Mouse (Mus musculus) urinary bladder, postnatal 14 days (tissue): ENCODE measurements at regions not wholly inside any gene's neighbourhood (a gene's known extent, or its start where the extent isn't known, plus 50 kb on each side); places are given as distances from the start of the nearest gene placed in this dataset.
A peak's percentile ranks its signal among the peaks of the same experiment; 100 is the strongest.

Source experiments
- DNase-seq: peaks from one replicate; pipeline ENCODE4 v3.0.0; 2021; ENCODE audit warnings: low spot score

DNA sequence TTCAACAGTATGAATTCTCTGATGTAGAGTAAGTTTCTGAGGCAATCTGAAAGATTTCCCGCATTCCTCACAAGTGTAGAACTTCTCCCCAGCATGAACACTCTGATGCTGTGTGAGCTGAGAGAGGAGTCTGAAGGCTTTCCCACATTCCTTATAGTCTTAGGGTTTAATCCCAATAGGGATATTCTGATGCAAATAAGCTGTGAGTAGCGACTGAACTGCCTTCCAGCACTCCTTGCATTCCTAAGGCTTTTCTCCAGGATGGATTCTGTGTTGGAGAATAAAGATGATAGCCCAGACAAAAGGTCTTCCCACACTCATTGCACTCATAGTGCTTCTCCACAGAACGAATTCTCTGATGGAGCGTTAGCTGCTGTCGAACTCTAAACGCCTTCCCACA, 152.6 kb upstream of the Api5 start:
- DNase-seq = no peak

DNA sequence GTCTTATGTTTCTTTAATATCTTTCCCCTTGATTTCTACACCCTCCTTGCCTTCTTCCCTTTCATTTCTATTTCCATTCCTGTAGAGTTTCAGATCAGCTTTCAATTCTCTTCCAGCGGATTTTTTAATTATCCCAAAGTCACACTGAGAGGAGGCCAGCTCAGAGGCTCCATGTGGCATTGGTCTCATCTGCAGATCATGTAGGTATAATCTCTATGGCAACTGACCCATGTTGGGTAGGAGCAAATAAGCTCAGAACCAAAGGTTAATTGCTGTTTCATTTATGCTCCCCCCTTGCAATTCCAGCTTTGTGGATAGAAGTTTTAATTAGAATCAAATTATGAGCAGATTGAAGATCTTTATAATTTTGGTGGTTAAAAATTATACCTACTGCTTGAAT, 149.3 kb upstream of the Api5 start:
- no peak for DNase-seq

DNA sequence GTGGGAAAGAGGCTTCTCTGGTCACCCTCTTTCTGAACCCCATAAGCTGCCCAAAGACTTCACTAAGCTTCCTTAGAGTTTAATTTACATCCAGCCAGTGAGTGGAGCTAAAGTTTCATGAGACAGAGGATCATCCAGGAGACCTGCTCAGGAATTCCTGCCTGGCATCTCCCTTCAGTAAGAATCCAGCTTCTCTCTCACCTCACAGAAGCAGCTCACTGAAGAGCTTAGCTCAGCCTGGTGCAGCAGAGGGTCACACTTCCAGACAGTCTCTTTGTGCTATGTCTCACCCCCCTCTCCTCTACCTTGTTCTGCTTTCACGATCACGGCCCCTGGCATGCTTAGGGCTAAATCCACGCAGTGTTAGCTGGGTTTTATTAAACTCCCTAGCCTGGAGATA, 133.7 kb upstream of the Api5 start:
- DNase-seq = no peak

DNA sequence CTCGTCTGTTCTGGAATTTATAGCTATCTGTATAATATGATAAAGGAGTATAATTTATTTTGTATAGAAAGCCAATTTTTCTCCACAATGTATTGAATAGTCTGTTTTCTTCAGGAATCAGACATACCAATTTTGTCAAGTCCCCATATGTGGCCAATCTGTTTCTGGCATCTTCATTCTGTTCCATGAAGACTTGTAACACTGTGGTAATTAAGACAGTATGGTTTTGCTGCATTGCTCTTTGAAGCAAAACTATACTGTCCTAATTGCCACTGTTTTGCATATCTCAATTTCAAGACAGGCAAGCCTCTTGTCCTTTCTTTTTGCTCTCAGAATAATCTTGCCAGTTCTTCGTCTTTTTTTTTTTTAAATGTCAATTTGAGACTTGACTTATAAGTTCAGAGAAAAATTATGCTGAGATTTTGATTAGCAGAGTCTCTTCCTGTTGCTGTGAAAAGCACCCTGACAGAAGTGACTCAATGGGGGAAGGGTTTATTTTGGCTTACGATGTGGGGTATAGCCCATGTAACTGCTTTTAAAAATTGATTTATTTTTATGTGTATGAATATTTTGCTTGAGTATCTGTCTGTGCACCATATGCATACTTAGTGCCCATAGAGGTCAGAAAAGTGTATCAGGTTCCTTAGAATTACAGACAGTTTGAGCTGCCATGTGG, 103.4 kb upstream of the Api5 start:
- no peak for DNase-seq

DNA sequence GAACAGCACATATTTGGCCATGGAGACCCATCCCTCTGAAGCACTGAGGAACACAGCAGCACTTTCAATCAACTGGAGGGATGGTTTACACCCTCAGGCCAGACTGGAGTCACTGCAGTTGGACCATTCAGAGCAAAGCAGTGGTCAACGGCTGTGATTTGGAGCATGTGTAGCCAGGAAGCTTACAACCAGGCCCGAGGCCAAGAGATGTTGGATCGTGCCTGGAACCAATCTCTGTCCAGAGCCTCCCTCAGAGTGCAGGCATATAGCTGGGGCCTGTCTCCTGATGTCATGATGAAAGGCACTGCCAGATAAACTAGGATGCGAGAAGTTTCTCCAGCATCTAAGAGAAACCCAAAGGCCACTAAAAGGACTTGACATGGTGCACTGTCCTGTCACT, 98.7 kb upstream of the Api5 start:
- DNase-seq = no peak

DNA sequence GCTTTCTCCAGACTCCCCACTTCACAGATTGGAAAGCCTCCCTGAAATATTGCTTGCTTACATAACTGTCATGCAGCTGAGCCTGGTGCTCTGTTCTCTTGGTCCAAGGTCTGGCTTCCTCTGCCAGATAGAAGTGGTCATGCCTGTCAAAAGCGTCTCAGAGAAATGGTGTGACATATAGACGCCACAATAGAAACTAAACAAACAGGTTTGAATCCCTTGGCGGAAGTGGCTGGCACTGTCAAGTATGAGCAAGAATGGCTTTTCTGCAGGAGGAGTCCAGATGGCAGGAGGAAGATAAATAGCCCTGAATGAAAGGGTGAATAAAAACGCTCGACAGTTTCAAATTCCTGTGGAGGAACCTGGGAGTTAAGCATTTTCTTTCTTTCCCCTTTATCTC, 93.2 kb upstream of the Api5 start:
- DNase-seq = no peak

DNA sequence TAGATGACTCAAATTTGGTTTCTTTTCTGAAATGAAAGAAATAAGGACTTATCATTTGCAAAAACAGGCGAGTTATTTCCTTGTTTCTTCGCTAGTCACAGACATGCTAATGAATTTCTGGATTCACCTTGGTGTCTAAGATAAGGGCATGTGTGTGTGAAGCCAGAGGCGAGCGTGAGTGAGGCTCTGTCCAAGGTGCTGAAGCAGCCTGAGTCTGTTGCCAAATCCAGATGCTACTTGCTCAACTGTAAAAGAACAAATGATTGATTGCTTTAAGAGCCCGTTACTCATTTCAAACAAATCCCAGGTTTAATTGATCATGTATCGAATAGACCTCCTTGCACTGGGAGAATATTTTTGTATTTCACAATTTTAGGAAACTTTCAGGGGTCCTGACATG, 86.6 kb upstream of the Api5 start:
- DNase-seq = peak; percentile 31

DNA sequence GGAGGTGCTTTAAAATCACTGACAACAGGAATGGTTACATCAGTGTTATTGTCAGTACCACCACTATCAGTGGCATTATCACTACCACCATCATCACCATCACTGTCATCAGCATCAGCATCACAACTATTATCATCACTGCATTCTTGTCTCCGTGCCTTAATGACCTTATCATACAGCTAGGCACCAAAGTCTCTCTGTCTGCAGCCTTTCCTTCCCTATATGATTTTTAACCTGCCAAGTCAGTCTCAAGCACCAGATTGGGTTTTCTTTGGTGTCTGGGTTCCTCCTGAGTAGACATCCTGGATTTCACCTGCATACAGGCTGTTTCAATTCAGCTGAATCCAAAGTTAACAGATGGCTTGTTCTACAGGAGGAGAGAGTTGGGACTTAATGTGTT, 78.9 kb upstream of the Api5 start:
- DNase-seq = no peak

DNA sequence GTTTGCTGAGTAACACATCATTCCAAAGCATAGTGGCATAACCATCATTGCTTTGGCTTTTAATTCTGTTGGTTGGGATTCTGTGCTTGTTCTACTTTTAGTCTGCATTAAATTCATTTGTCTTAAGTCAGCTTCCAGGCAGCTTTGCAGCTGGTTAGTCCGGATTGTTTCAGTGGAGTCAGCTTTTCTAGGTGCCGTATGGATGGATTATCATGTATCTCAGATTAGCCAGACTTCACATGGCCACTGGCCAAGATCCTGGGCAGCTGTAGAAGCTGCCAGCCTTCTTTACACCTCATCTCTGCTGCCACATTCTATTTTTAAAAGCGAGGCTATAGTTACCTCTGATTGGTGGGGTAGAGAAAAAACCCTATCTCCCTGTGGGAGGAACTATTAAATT, 74.1 kb upstream of the Api5 start:
- DNase-seq = no peak

DNA sequence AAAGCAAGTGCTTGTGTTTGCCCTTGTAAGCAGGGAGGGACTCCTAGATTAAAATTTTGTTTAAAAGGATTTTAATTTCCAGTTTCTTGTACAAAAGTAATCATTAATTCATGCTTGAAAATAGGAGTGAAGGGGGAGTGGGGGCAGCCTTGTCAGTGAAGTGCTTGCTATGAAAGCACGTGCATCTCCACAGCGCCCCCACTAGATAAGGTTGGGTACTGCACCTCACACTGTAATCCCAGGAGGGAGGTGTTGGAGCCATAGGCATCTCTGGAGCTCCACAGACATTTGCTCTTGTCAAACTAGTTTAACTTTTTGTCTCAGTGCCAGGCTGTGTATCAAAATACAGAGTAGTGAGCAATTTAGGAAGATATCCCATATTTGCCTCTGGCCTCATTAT, 62.7 kb upstream of the Api5 start:
- DNase-seq = no peak

DNA sequence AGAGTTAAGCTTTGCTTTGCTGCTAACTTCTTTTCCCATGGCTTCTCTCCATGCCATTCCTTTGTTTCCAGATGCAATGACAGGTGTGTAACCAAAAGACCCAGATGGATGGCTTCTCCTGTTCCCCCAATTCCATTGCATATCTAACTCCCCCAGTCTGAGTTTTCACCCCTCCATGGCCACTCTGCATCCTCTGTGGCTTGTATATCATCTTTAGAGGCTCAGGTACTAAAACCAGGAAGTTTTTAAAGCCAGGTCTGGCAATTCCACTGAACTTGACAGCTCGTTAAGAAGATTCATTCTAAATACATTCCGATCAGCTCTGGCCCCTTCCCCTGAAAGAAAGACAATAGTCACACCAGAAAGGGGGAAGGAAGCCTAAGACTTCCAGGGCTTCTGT, 60.6 kb upstream of the Api5 start:
- DNase-seq = no peak
